Mouse (Mus musculus) embryonic facial prominence, embryonic 11.5 days (tissue): ENCODE measurements around the gene Clint1. TPM values are rescaled to one million over a fixed set of nuclear protein-coding genes. Genes with fewer than 3 reads are reported as not detected.

Experiments used
- ATAC-seq: fragments of 200-750 bp; cut with Nextera tagmentation; replicated peaks from 2 replicates; pipeline ENCODE4 v1.8.0; 2017; ENCODE audit warnings: low read depth; ENCODE audit not compliant: insufficient number of reproducible peaks, low FRiP score, low TSS enrichment
- DNase-seq: peaks from one replicate; pipeline ENCODE4 v3.0.0-alpha.2; 2015; ENCODE audit warnings: low spot score
- H3K27ac ChIP-seq: fragments of 300-500 bp; sonication (generic); replicated peaks from 2 replicates; pipeline ENCODE4 v1.5.1; 2014; ENCODE audit warnings: mild to moderate bottlenecking, low read depth, low read length, control low read depth
- H3K27me3 ChIP-seq: fragments of 300-500 bp; sonication (generic); 2 replicates; pipeline ENCODE4 v1.6.1; 2014; ENCODE audit warnings: mild to moderate bottlenecking, low read length, moderate library complexity, mixed read lengths; ENCODE audit not compliant: control insufficient read depth, insufficient read depth
- H3K36me3 ChIP-seq: fragments of 300-500 bp; sonication (generic); replicated peaks from 2 replicates; pipeline ENCODE4 v1.6.1; 2014; ENCODE audit warnings: low read depth, mild to moderate bottlenecking, low read length, moderate library complexity, mixed read lengths; ENCODE audit not compliant: control insufficient read depth, insufficient read depth
- H3K4me1 ChIP-seq: fragments of 300-500 bp; sonication (generic); 2 replicates; pipeline ENCODE4 v1.6.1; 2014; ENCODE audit warnings: low read length, mixed read lengths; ENCODE audit not compliant: control insufficient read depth, insufficient read depth
- H3K4me2 ChIP-seq: fragments of 300-500 bp; sonication (generic); 2 replicates; pipeline ENCODE4 v1.6.1; 2014; ENCODE audit warnings: low read depth, mild to moderate bottlenecking, control low read depth, low read length, moderate library complexity
- H3K4me3 ChIP-seq: fragments of 300-500 bp; sonication (generic); 2 replicates; pipeline ENCODE4 v1.5.1; 2014; ENCODE audit warnings: low read depth, low read length, control low read depth
- H3K9ac ChIP-seq: fragments of 300-500 bp; sonication (generic); replicated peaks from 2 replicates; pipeline ENCODE4 v1.6.1; 2014; ENCODE audit warnings: mild to moderate bottlenecking, control low read depth, low read length
- H3K9me3 ChIP-seq: fragments of 300-500 bp; sonication (generic); replicated peaks from 2 replicates; pipeline ENCODE4 v1.6.1; 2016; ENCODE audit warnings: mild to moderate bottlenecking, low read length, inconsistent platforms, mixed read lengths; ENCODE audit not compliant: control insufficient read depth
- WGBS: fragments of 180-500 bp; shearing (Covaris S2); extraction: QIAGEN DNeasy Blood & Tissue Kit; methylation state at CpG from one replicate; pipeline ENCODE4 v1.1.7; 2014; 5-methylcytosine and 5-hydroxymethylcytosine counted together
- polyA plus RNA-seq: library from polyadenylated mRNA; unstranded; fragments of >200 nt; fragmentation: Nextera tagmentation; extraction: Ambion mirVana; gene quantifications from 2 replicates; pipeline ENCODE4 v1.2.1, GENCODE M21; 2014

The Clint1 gene
- polyA plus RNA-seq, 1 experiment from 2014 or later, result 71.2 TPM

DNA sequence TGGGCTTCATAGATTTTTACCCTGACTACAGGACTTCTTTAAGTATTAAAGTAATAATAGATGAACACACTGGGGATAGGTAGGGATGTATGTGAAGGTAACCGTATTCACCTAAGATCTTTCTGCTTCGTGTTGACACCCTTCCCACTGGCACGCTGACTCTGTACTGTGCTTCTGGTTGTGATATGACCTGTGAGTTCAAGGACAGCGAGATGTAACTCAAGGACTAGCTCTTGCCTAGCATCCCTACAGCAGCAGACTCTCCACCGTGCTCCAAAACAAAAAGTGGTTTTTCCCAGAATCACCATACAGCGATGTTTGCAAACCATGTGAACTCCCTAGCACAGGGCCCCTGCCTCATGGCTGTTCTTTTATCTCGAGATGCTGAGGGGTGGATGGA, 56.2 kb downstream of the Clint1 start:
- no peaks in the 10 kb centered on the region for H3K27me3 ChIP-seq
- H3K4me3 ChIP-seq, result no peak overlapping the region
- H3K9ac ChIP-seq, result no peak overlapping the region
- H3K4me1 ChIP-seq, result no peaks in the 10 kb centered on the region
- WGBS, result 94% methylated on average over 7 of the region's 7 CpGs
- ATAC-seq (no peak), DNase-seq (no peak)
- no peak overlapping the region for H3K27ac ChIP-seq
- H3K9me3 ChIP-seq, result no peaks in the 10 kb centered on the region
- H3K4me2 ChIP-seq, result no peak overlapping the region
- H3K36me3 ChIP-seq, result no peaks in the 10 kb centered on the region; the same call in 1 of the 2 replicates

DNA sequence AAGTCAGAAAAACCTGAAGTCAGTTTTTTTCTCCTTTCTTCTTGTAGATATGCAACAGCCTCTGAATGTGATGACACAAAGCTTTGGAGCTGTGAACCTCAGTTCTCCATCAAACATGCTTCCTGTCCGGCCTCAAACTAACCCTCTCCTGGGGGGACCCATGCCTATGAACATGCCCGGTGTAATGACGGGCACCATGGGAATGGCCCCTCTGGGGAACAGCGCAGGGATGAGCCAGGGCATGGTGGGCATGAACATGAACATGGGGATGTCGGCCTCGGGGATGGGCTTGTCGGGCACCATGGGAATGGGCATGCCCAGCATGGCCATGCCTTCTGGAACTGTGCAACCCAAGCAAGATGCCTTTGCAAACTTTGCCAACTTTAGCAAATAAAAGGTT, 57.0 kb downstream of the Clint1 start:
- no peak overlapping the region for H3K27ac ChIP-seq
- no peak overlapping the region for H3K4me3 ChIP-seq
- H3K4me1 ChIP-seq, result no peaks in the 10 kb centered on the region
- no peaks in the 10 kb centered on the region for H3K27me3 ChIP-seq
- ATAC-seq (no peak), DNase-seq (no peak)
- H3K4me2 ChIP-seq, result no peak overlapping the region
- no peaks in the 10 kb centered on the region for H3K9me3 ChIP-seq
- 97% methylated on average over 7 of the region's 7 CpGs for WGBS
- H3K36me3 ChIP-seq, result no peaks in the 10 kb centered on the region; the same call in 1 of the 2 replicates
- H3K9ac ChIP-seq, result no peak overlapping the region

DNA sequence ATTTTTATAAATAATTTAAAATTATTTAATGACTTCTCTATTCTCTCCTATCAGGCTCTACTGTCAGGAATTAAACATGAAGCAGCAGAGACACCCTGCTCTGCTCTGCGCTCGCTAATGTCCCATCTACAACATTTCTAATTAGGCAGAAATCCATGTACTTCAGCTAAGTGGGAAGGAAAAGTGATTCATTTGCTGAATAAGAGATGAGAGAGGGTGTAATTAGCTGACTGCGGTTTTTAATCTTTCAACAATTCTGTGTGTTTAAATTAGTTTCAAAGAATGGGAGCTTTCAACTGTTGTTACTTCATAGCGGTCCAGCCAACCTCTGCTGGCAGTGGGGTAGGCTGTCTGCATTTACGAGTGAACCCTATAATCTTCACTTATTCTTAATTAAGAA, 58.9 kb downstream of the Clint1 start:
- no peaks in the 10 kb centered on the region; the same call in 1 of the 2 replicates for H3K36me3 ChIP-seq
- H3K4me2 ChIP-seq, result no peak overlapping the region
- DNase-seq (no peak), ATAC-seq (no peak)
- no peaks in the 10 kb centered on the region for H3K9me3 ChIP-seq
- no peaks in the 10 kb centered on the region for H3K4me1 ChIP-seq
- H3K27ac ChIP-seq, result no peak overlapping the region
- no peak overlapping the region for H3K4me3 ChIP-seq
- H3K9ac ChIP-seq, result no peak overlapping the region
- 88% methylated on average over 5 of the region's 5 CpGs for WGBS
- no peaks in the 10 kb centered on the region for H3K27me3 ChIP-seq

DNA sequence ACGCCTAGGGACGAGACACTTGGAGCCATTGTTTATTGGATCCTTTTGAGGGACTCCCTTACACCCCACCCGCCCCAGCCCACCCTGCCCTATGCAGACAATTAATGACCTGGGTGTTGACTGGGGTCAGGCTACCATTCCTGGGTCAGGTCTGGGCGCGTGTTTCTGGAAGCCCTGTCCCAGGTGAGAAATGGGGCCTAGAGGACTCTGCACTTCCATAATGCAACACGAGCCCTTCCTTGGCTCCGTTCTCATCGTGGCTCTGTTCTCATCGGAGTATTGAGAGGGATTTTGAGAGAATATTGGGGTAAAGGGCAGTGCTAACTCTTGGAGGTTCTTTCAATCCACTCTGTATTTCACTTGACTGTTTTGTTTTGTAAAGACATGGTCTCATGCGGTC, 64.3 kb downstream of the Clint1 start:
- no peak overlapping the region for H3K27ac ChIP-seq
- no peaks in the 10 kb centered on the region for H3K27me3 ChIP-seq
- no peak overlapping the region for H3K4me2 ChIP-seq
- no peak overlapping the region for H3K9ac ChIP-seq
- no peak for ATAC-seq
- WGBS, result 85% methylated on average over 10 of the region's 10 CpGs
- DNase-seq, result no peak
- no peaks in the 10 kb centered on the region for H3K9me3 ChIP-seq
- no peaks in the 10 kb centered on the region for H3K36me3 ChIP-seq
- peaks cover under 1% of the 10 kb centered on the region; the same call in 1 of the 2 replicates for H3K4me1 ChIP-seq
- no peak overlapping the region for H3K4me3 ChIP-seq

DNA sequence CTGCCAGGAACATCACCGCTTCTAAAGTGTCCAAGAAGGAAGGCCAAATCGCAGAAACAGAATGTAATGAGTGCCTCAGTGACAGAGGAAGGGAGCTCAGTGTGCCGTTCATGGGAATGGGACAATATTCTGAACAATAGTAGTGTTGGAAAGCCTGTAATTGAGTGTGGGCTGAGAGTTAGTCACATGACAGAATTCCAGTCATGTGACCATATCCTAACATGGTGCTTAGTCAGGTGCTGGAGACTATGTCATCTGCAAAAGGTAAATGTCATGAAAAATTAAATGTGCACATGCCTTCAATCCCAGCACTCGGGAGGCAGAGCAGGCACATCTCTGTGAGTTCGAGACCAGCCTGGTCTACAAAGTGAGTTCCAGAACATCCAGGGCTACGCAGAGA, 66.2 kb downstream of the Clint1 start:
- H3K27me3 ChIP-seq, result no peaks in the 10 kb centered on the region
- 90% methylated on average over 6 of the region's 6 CpGs for WGBS
- no peak overlapping the region for H3K27ac ChIP-seq
- H3K9ac ChIP-seq, result no peak overlapping the region
- no peak overlapping the region for H3K4me2 ChIP-seq
- peaks cover 4% of the 10 kb centered on the region; the same call in 1 of the 2 replicates for H3K4me1 ChIP-seq
- ATAC-seq (no peak), DNase-seq (no peak)
- H3K36me3 ChIP-seq, result no peaks in the 10 kb centered on the region
- no peaks in the 10 kb centered on the region for H3K9me3 ChIP-seq
- H3K4me3 ChIP-seq, result no peak overlapping the region

DNA sequence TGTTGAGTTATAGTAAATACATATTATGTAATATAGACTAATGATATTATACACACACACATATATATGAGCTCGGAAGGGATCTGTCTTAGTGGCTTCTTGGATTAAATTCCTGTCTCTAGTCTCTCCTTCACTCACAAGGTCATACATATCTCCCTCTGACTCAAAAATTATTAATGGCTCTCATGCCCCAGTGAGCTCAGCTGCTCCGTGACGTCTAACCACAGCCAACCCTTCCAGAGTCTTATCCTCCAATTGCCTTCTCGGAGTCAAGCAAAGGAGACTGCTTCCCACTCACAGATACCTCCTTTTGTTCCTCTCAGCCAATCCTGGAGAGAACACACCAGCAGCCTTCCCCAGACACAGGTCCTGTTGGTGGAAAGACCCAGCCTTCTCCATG, 67.0 kb downstream of the Clint1 start:
- no peaks in the 10 kb centered on the region for H3K36me3 ChIP-seq
- H3K9ac ChIP-seq, result no peak overlapping the region
- no peak overlapping the region for H3K4me3 ChIP-seq
- peaks cover 4% of the 10 kb centered on the region; the same call in 1 of the 2 replicates for H3K4me1 ChIP-seq
- 79% methylated on average over 4 of the region's 4 CpGs for WGBS
- H3K9me3 ChIP-seq, result no peaks in the 10 kb centered on the region
- H3K27me3 ChIP-seq, result no peaks in the 10 kb centered on the region
- H3K4me2 ChIP-seq, result no peak overlapping the region
- H3K27ac ChIP-seq, result no peak overlapping the region
- ATAC-seq (no peak), DNase-seq (no peak)

DNA sequence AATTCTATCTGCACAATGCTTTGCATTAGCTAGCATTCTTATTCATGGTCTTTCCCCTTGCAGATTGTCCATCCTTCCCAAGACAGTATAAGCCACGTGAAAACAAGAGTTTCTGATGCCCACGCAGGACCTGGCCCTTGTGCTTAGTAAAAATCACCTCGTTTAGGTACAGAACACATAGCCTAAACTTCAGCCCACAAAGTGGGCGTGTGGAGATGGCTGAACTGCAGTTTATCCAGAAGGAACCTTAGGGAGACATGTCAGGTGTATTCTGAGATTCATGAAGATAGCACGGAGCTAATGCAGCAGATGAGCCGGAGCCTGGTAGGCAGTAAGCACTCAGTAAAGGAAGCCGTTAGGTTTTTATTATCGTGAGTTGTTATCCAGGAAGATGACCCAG, 69.2 kb downstream of the Clint1 start:
- WGBS, result 55% methylated on average over 8 of the region's 8 CpGs
- DNase-seq, result no peak
- Histone ChIP-seq H3K4me3 (no peak overlapping the region), H3K9ac (peak overlapping the region; percentile 48), H3K36me3 (no peaks in the 10 kb centered on the region), H3K27me3 (no peaks in the 10 kb centered on the region), H3K9me3 (no peaks in the 10 kb centered on the region), H3K4me1 (peaks cover 4% of the 10 kb centered on the region; the same call in 1 of the 2 replicates), H3K4me2 (no peak overlapping the region; the same call in 1 of the 2 replicates), H3K27ac (no peak overlapping the region)
- no peak for ATAC-seq

DNA sequence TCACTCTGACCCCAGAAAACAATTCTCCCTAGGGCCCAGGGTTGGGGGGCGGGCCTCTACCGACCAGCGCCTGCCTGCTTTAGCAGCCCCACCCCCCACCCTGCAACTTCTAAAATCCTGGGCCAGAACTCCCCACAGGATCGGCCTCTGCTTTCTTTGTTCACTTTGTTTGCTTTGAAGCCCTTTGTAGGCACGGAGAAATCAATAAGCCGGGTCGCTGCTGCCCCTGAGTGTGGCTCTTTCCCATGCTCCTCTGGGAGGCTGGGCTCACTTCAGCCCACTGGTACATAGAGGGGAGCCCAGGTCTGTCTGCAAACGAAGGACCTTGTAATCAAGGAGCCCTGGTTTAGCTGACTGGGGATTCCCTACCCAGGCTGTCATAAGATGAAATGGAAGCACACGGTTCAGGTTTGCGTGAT, 69.6 kb downstream of the Clint1 start:
- no peak overlapping the region for H3K4me3 ChIP-seq
- no peaks in the 10 kb centered on the region for H3K27me3 ChIP-seq
- DNase-seq (peak; percentile 36), ATAC-seq (no peak; the same call in 1 of the 2 replicates)
- WGBS, result 14% methylated on average over 10 of the region's 10 CpGs
- no peak overlapping the region; the same call in 1 of the 2 replicates for H3K4me2 ChIP-seq
- H3K27ac ChIP-seq, result no peak overlapping the region
- peaks cover 4% of the 10 kb centered on the region; the same call in 1 of the 2 replicates for H3K4me1 ChIP-seq
- peak overlapping the region; percentile 48 for H3K9ac ChIP-seq
- H3K36me3 ChIP-seq, result no peaks in the 10 kb centered on the region
- H3K9me3 ChIP-seq, result no peaks in the 10 kb centered on the region
